Mouse (Mus musculus): Measurements from ENCODE around the gene Pigl. TPM values are rescaled to one million over a fixed set of nuclear protein-coding genes. Genes with fewer than 3 reads are reported as not detected.
"Not testable (repeated sequence)": the region's sequence is repeated elsewhere in the genome, so short reads cannot be mapped to it uniquely, and the experiment has no call there.

Pigl gene
- total RNA-seq (2021), result 1 to 10 TPM; 3.1 to 3.2 TPM
- long read RNA-seq, experiment 1, partial matches to known transcripts, result 0 of 5 reads
- long read RNA-seq, experiment 1, other reads (novel, unspliced or antisense), result 5 of 5 reads
- long read RNA-seq, experiment 2, partial matches to known transcripts, result 0 of 1 reads
- long read RNA-seq, experiment 2, other reads (novel, unspliced or antisense), result 1 of 1 reads

- peak; percentile 90 for DNase-seq
These were observed at the start of gene Pigl, which contains the start of gene Ncor1 for GRCm38 (mm10) chr11:62458276-62458724. TSS of gene Pigl (plus strand) at chr11:62458460. TSS of gene Ncor1 (minus strand) at chr11:62458541.

GRCm38 (mm10) chr11:62408848-62409247 is 49.4 kb upstream of the Pigl start:
- DNase-seq, result no peak

- DNase-seq, result no peak
These were observed 48.6 kb upstream of the Pigl start for GRCm38 (mm10) chr11:62409611-62410010.

- DNase-seq, result no peak
These were observed 43.2 kb upstream of the Pigl start for GRCm38 (mm10) chr11:62415026-62415425.

GRCm38 (mm10) chr11:62424525-62424924 is 33.7 kb upstream of the Pigl start:
- peak in 1 of 2 experiments; percentile 28 for DNase-seq

- DNase-seq, result no peak
These were observed 32.0 kb upstream of the Pigl start for GRCm38 (mm10) chr11:62426266-62426665.

- DNase-seq, result peak in 1 of 2 experiments; percentile 26
These were observed 31.2 kb upstream of the Pigl start for GRCm38 (mm10) chr11:62427105-62427504.

- DNase-seq, result no peak
These were observed 26.0 kb upstream of the Pigl start for GRCm38 (mm10) chr11:62432211-62432610.

- DNase-seq, result no peak
These were observed 17.5 kb upstream of the Pigl start for GRCm38 (mm10) chr11:62440670-62441315.

- no peak for DNase-seq
These were observed 12.5 kb upstream of the Pigl start for GRCm38 (mm10) chr11:62445799-62446198.

GRCm38 (mm10) chr11:62448971-62449370 is 9.3 kb upstream of the Pigl start:
- DNase-seq, result no peak

GRCm38 (mm10) chr11:62455193-62455592 is 3.1 kb upstream of the Pigl start:
- DNase-seq, result no peak

GRCm38 (mm10) chr11:62456021-62456482 is 2.2 kb upstream of the Pigl start:
- no peak for DNase-seq

GRCm38 (mm10) chr11:62456483-62457172 is 1.6 kb upstream of the Pigl start:
- peak in 1 of 2 experiments; percentile 72 for DNase-seq

GRCm38 (mm10) chr11:62457241-62457890 is 894 bp upstream of the Pigl start:
- DNase-seq, result peak; percentile 92 to 95

- no peak for DNase-seq
These were observed 379 bp upstream of the Pigl start for GRCm38 (mm10) chr11:62457891-62458270.

- DNase-seq, result no peak
These were observed 520 bp downstream of the Pigl start for GRCm38 (mm10) chr11:62458780-62459179.

- DNase-seq, result not testable (repeated sequence)
These were observed 4.3 kb downstream of the Pigl start for GRCm38 (mm10) chr11:62462529-62462928.

- DNase-seq, result no peak
These were observed 5.1 kb downstream of the Pigl start for GRCm38 (mm10) chr11:62463225-62463915.

- no peak for DNase-seq
These were observed 6.4 kb downstream of the Pigl start for GRCm38 (mm10) chr11:62464696-62465095.

- no peak for DNase-seq
These were observed 7.6 kb downstream of the Pigl start for GRCm38 (mm10) chr11:62465849-62466248.

GRCm38 (mm10) chr11:62466546-62466945 is 8.3 kb downstream of the Pigl start:
- no peak for DNase-seq

All from heart, adult 18-20 months (tissue).